Mouse (Mus musculus) midbrain, embryonic 10.5 days (tissue): ENCODE measurements around the gene Armh3. TPM values are rescaled to one million over a fixed set of nuclear protein-coding genes. Genes with fewer than 3 reads are reported as not detected.
A peak's percentile ranks its signal among the peaks of the same experiment; 100 is the strongest.

Source experiments
- DNase-seq: peaks from one replicate; pipeline ENCODE4 v3.0.0-alpha.2; 2017; ENCODE audit warnings: low spot score
- H3K27ac ChIP-seq: fragments of 300-500 bp; sonication (generic); replicated peaks from 2 replicates; pipeline ENCODE4 v1.5.1; 2016; ENCODE audit warnings: mild to moderate bottlenecking
- H3K27me3 ChIP-seq: fragments of 300-500 bp; sonication (generic); 2 replicates; pipeline ENCODE4 v1.6.1; 2016; ENCODE audit warnings: low read depth, mild to moderate bottlenecking; ENCODE audit not compliant: poor library complexity, severe bottlenecking
- H3K36me3 ChIP-seq: fragments of 300-500 bp; sonication (generic); 2 replicates; pipeline ENCODE4 v1.6.1; 2016; ENCODE audit warnings: mild to moderate bottlenecking, moderate library complexity
- H3K4me1 ChIP-seq: fragments of 300-500 bp; sonication (generic); 2 replicates; pipeline ENCODE4 v1.6.1; 2016
- H3K4me3 ChIP-seq: fragments of 300-500 bp; sonication (generic); 2 replicates; pipeline ENCODE4 v1.5.1; 2016; ENCODE audit warnings: mild to moderate bottlenecking, moderate library complexity
- H3K9me3 ChIP-seq: fragments of 300-500 bp; sonication (generic); replicated peaks from 2 replicates; pipeline ENCODE4 v1.6.1; 2016; ENCODE audit warnings: mild to moderate bottlenecking
- WGBS: fragments of 180-500 bp; shearing (Covaris S2); methylation state at CpG from one replicate; pipeline ENCODE4 v1.1.7; 2016; 5-methylcytosine and 5-hydroxymethylcytosine counted together
- polyA plus RNA-seq: library from polyadenylated mRNA; unstranded; fragments of >200 nt; fragmentation: Nextera tagmentation; extraction: Ambion mirVana; gene quantifications from 2 replicates; pipeline ENCODE4 v1.2.1, GENCODE M21; 2016

Gene Armh3
- polyA plus RNA-seq, 1 experiment from 2014 or later: 16.7 TPM

- H3K27me3 ChIP-seq: no peaks in the 10 kb centered on the region
- no peak overlapping the region for H3K27ac ChIP-seq
- H3K9me3 ChIP-seq: no peaks in the 10 kb centered on the region
- no peak for DNase-seq
- no peaks in the 10 kb centered on the region for H3K36me3 ChIP-seq
- H3K4me1 ChIP-seq: peaks cover 20% of the 10 kb centered on the region
- no peak overlapping the region for H3K4me3 ChIP-seq
- 88% methylated on average over 4 of the region's 4 CpGs for WGBS
Measured at GRCm38 (mm10) chr19:45847733-45848093, 150.6 kb downstream of the Armh3 start.

- 96% methylated on average over 3 of the region's 3 CpGs for WGBS
- H3K27me3 ChIP-seq: no peaks in the 10 kb centered on the region
- no peak for DNase-seq
Measured at GRCm38 (mm10) chr19:45847016-45847732, 151.1 kb downstream of the Armh3 start.

GRCm38 (mm10) chr19:45844209-45844608 is 154.1 kb downstream of the Armh3 start:
- H3K27ac ChIP-seq: no peak overlapping the region
- H3K9me3 ChIP-seq: no peaks in the 10 kb centered on the region
- 46% methylated on average over 3 of the region's 3 CpGs for WGBS
- peaks cover 20% of the 10 kb centered on the region for H3K4me1 ChIP-seq
- no peak overlapping the region for H3K4me3 ChIP-seq
- no peak for DNase-seq
- no peaks in the 10 kb centered on the region for H3K27me3 ChIP-seq
- H3K36me3 ChIP-seq: no peaks in the 10 kb centered on the region

More at GRCm38 (mm10) chr19:45847016-45847732, 151.1 kb downstream of the Armh3 start:
- H3K9me3 ChIP-seq: no peaks in the 10 kb centered on the region
- no peaks in the 10 kb centered on the region for H3K36me3 ChIP-seq
- H3K4me3 ChIP-seq: no peak overlapping the region
- H3K27ac ChIP-seq: no peak overlapping the region
- H3K4me1 ChIP-seq: peaks cover 20% of the 10 kb centered on the region

GRCm38 (mm10) chr19:45843424-45843823 is 154.9 kb downstream of the Armh3 start:
- no peak for DNase-seq
- peaks cover 20% of the 10 kb centered on the region for H3K4me1 ChIP-seq
- H3K27ac ChIP-seq: 0 out of 2 replicates have a peak overlapping the region, but pooled peaks have one; percentile 1
- H3K4me3 ChIP-seq: no peak overlapping the region
- no peaks in the 10 kb centered on the region for H3K9me3 ChIP-seq
- 48% methylated on average over 10 of the region's 10 CpGs for WGBS
- H3K36me3 ChIP-seq: no peaks in the 10 kb centered on the region
- no peaks in the 10 kb centered on the region for H3K27me3 ChIP-seq

- Histone ChIP-seq H3K4me1 (no peaks in the 10 kb centered on the region), H3K27me3 (no peaks in the 10 kb centered on the region), H3K4me3 (no peak overlapping the region), H3K9me3 (no peaks in the 10 kb centered on the region), H3K36me3 (no peaks in the 10 kb centered on the region), H3K27ac (no peak overlapping the region)
- no peak for DNase-seq
- 87% methylated on average over 12 of the region's 12 CpGs for WGBS
Measured at GRCm38 (mm10) chr19:45837050-45837994, 161.0 kb downstream of the Armh3 start.

- H3K4me1 ChIP-seq: no peaks in the 10 kb centered on the region
- no peak for DNase-seq
- H3K27ac ChIP-seq: 0 out of 2 replicates have a peak overlapping the region, but pooled peaks have one; percentile 28
- H3K36me3 ChIP-seq: no peaks in the 10 kb centered on the region
- H3K27me3 ChIP-seq: no peaks in the 10 kb centered on the region
- WGBS: 93% methylated on average over 10 of the region's 10 CpGs
- no peaks in the 10 kb centered on the region for H3K9me3 ChIP-seq
- no peak overlapping the region for H3K4me3 ChIP-seq
Measured at GRCm38 (mm10) chr19:45835490-45835889, 162.8 kb downstream of the Armh3 start.

- Histone ChIP-seq H3K27me3 (no peaks in the 10 kb centered on the region), H3K4me1 (no peaks in the 10 kb centered on the region), H3K27ac (no peak overlapping the region), H3K9me3 (no peaks in the 10 kb centered on the region), H3K36me3 (no peaks in the 10 kb centered on the region), H3K4me3 (no peak overlapping the region)
- WGBS: 88% methylated on average over 10 of the region's 10 CpGs
- DNase-seq: no peak
Measured at GRCm38 (mm10) chr19:45833665-45834064, 164.6 kb downstream of the Armh3 start.

GRCm38 (mm10) chr19:45830679-45831078 is 167.6 kb downstream of the Armh3 start:
- H3K4me1 ChIP-seq: no peaks in the 10 kb centered on the region
- 66% methylated on average over 2 of the region's 2 CpGs for WGBS
- no peaks in the 10 kb centered on the region for H3K9me3 ChIP-seq
- H3K4me3 ChIP-seq: no peak overlapping the region
- no peak for DNase-seq
- peaks cover 6% of the 10 kb centered on the region for H3K36me3 ChIP-seq
- H3K27me3 ChIP-seq: no peaks in the 10 kb centered on the region
- H3K27ac ChIP-seq: no peak overlapping the region

- WGBS: 94% methylated on average over 3 of the region's 3 CpGs
- DNase-seq: no peak
- no peaks in the 10 kb centered on the region for H3K27me3 ChIP-seq
- H3K36me3 ChIP-seq: peaks cover 6% of the 10 kb centered on the region
- H3K4me1 ChIP-seq: no peaks in the 10 kb centered on the region
- H3K9me3 ChIP-seq: no peaks in the 10 kb centered on the region
- no peak overlapping the region for H3K27ac ChIP-seq
- no peak overlapping the region for H3K4me3 ChIP-seq
Measured at GRCm38 (mm10) chr19:45827736-45828135, 170.6 kb downstream of the Armh3 start.

GRCm38 (mm10) chr19:45827125-45827524 is 171.2 kb downstream of the Armh3 start:
- H3K27me3 ChIP-seq: no peaks in the 10 kb centered on the region
- no peaks in the 10 kb centered on the region for H3K9me3 ChIP-seq
- no peak for DNase-seq
- no peaks in the 10 kb centered on the region for H3K4me1 ChIP-seq
- H3K27ac ChIP-seq: no peak overlapping the region
- H3K4me3 ChIP-seq: no peak overlapping the region
- H3K36me3 ChIP-seq: peaks cover 6% of the 10 kb centered on the region
- 89% methylated on average over 5 of the region's 5 CpGs for WGBS

- Histone ChIP-seq H3K27ac (no peak overlapping the region), H3K36me3 (peaks cover 6% of the 10 kb centered on the region), H3K4me3 (no peak overlapping the region), H3K4me1 (no peaks in the 10 kb centered on the region), H3K9me3 (no peaks in the 10 kb centered on the region), H3K27me3 (no peaks in the 10 kb centered on the region)
- no peak for DNase-seq
- WGBS: 89% methylated on average over 3 of the region's 3 CpGs
Measured at GRCm38 (mm10) chr19:45826146-45826545, 172.1 kb downstream of the Armh3 start.

GRCm38 (mm10) chr19:45821832-45822231 is 176.5 kb downstream of the Armh3 start:
- H3K4me1 ChIP-seq: peaks cover 13% of the 10 kb centered on the region
- no peak overlapping the region for H3K4me3 ChIP-seq
- H3K27me3 ChIP-seq: peaks cover 8% of the 10 kb centered on the region; the same call in 1 of the 2 replicates
- 92% methylated on average over 5 of the region's 5 CpGs for WGBS
- DNase-seq: no peak
- no peak overlapping the region for H3K27ac ChIP-seq
- no peaks in the 10 kb centered on the region for H3K9me3 ChIP-seq
- no peaks in the 10 kb centered on the region for H3K36me3 ChIP-seq
